Mouse (Mus musculus) layer of hippocampus, postnatal 10 days (tissue): ENCODE data around the gene Shc3. TPM values are rescaled to one million over a fixed set of nuclear protein-coding genes. Genes with fewer than 3 reads are reported as not detected.

ENCODE experiments used
- DNase-seq, 2 experiments: peaks; one replicate each; pipeline ENCODE4 v3.0.0; 2021; ENCODE audit warnings: low spot score in 2 of 2
- total RNA-seq, 2 experiments: library from RNA; stranded (reverse); gene quantifications; 2 replicates each; pipeline ENCODE4 v1.2.3; 2021

Shc3 gene
- total RNA-seq, 2 experiments from 2014 or later = 204 to 206 TPM

- DNase-seq = peak in 1 of 2 experiments; percentile 45
These were observed 458 bp upstream of the Shc3 start for GRCm38 (mm10) chr13:51569685-51570068.

- no peak for DNase-seq
These were observed 718 bp downstream of the Shc3 start for GRCm38 (mm10) chr13:51568501-51568901.

GRCm38 (mm10) chr13:51567411-51567851, 1.8 kb downstream of the Shc3 start:
- peak; percentile 40 to 62 for DNase-seq

GRCm38 (mm10) chr13:51567078-51567395, 2.2 kb downstream of the Shc3 start:
- DNase-seq = peak; percentile 33 to 52

- DNase-seq = peak; percentile 30 to 57
These were observed 2.7 kb downstream of the Shc3 start for GRCm38 (mm10) chr13:51566371-51567077.

- DNase-seq = no peak
These were observed 4.5 kb downstream of the Shc3 start for GRCm38 (mm10) chr13:51564741-51565140.

- DNase-seq = no peak
These were observed 15.9 kb downstream of the Shc3 start for GRCm38 (mm10) chr13:51553343-51553742.

- DNase-seq = no peak
These were observed 17.0 kb downstream of the Shc3 start for GRCm38 (mm10) chr13:51552233-51552632.

GRCm38 (mm10) chr13:51551824-51552223, 17.4 kb downstream of the Shc3 start:
- DNase-seq = no peak

GRCm38 (mm10) chr13:51539816-51540215, 29.4 kb downstream of the Shc3 start:
- no peak for DNase-seq

- DNase-seq = no peak
These were observed 33.9 kb downstream of the Shc3 start for GRCm38 (mm10) chr13:51535326-51535725.

GRCm38 (mm10) chr13:51526480-51526879, 42.7 kb downstream of the Shc3 start:
- DNase-seq = peak; percentile 22 to 42

- DNase-seq = no peak
These were observed 44.9 kb downstream of the Shc3 start for GRCm38 (mm10) chr13:51524316-51524715.

GRCm38 (mm10) chr13:51523311-51523710, 45.9 kb downstream of the Shc3 start:
- DNase-seq = no peak

GRCm38 (mm10) chr13:51518880-51519279, 50.3 kb downstream of the Shc3 start:
- no peak for DNase-seq

- DNase-seq = no peak
These were observed 51.3 kb downstream of the Shc3 start for GRCm38 (mm10) chr13:51517943-51518342.

GRCm38 (mm10) chr13:51508836-51509235, 60.4 kb downstream of the Shc3 start:
- no peak for DNase-seq

GRCm38 (mm10) chr13:51505711-51506110, 63.5 kb downstream of the Shc3 start:
- DNase-seq = no peak

GRCm38 (mm10) chr13:51499769-51500168, 69.5 kb downstream of the Shc3 start:
- no peak for DNase-seq

GRCm38 (mm10) chr13:51493676-51494075, 75.5 kb downstream of the Shc3 start:
- no peak for DNase-seq

- DNase-seq = no peak
These were observed 77.4 kb downstream of the Shc3 start for GRCm38 (mm10) chr13:51491649-51492435.

GRCm38 (mm10) chr13:51490195-51490594, 79.0 kb downstream of the Shc3 start:
- no peak for DNase-seq

GRCm38 (mm10) chr13:51488945-51489344, 80.3 kb downstream of the Shc3 start:
- DNase-seq = no peak
